Mouse (Mus musculus) small intestine, adult 2 months (tissue): Measurements from ENCODE around the gene Gucy2d.

Source experiments
- CTCF ChIP-seq: fragments of 200-500 bp; IDR thresholded peaks from 2 replicates; pipeline ENCODE4 v1.5.1; 2012; ENCODE audit warnings: low read depth, mild to moderate bottlenecking, control low read depth, inconsistent platforms, low read length, moderate library complexity, mixed read lengths; ENCODE audit not compliant: insufficient replicate concordance, insufficient read length; ENCODE audit errors: extremely low read depth
- POLR2A ChIP-seq: fragments of 200-500 bp; IDR thresholded peaks from 2 replicates; pipeline ENCODE4 v1.6.1; 2012; ENCODE audit warnings: low read depth, mild to moderate bottlenecking, control low read depth, inconsistent platforms, low read length, moderate library complexity

DNA sequence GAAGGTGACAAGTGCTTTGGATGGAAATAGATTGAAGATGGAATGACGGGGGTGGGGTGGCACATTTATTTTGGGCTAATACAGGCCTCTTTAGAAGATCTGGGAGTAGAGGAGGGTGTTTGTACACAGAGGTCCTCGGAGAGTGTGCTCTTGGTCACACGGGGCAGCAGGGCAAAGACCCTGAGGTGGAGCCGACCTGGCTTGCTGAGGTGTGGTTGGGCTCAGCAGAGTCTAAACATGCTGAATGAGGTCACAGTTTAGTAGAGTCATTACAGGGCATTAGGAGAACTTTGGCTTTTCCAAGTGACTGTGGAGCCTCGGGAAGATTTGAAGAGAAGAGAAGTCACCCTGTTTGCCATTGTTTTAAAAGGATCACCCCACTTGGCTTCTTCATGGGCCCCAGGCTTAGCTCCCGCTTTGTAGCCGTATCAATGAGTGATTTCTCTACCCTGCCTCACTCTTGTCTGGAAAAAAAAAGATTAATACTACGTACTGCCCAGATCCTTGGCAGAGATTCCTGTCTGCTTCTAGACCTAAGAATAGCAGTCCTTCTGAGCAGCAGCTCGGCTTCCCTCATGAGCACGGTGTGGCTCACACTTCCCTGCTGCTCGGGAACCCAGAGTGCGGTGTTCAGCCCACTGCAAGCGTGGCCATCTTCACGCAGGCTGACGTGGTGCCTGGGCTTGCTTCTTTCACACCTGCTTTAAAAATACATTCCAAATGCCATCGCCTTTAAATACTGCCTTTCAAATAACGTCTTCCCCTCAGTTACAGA is 22.0 kb upstream of the Gucy2d start:
- no peak for TF ChIP-seq CTCF
- no peak for TF ChIP-seq POLR2A
